Mouse (Mus musculus) cerebellum, adult 2 months (tissue): ENCODE data around the gene Rlim. TPM values are rescaled to one million over a fixed set of nuclear protein-coding genes. Genes with fewer than 3 reads are reported as not detected.

Experiments used
- DNase-seq, 2 experiments: peaks; one replicate each; pipeline ENCODE4 v3.0.0; 2021
- H3K27ac ChIP-seq: fragments of 200-500 bp; 2 replicates; pipeline ENCODE4 v1.5.1; 2012; ENCODE audit warnings: low read length, control low read depth, inconsistent platforms; ENCODE audit not compliant: insufficient read depth
- H3K27me3 ChIP-seq: fragments of 200-500 bp; 2 replicates; pipeline ENCODE4 v1.6.1; 2012; ENCODE audit warnings: inconsistent platforms, mild to moderate bottlenecking, low read length, moderate library complexity; ENCODE audit not compliant: control insufficient read depth, insufficient read depth
- H3K4me1 ChIP-seq: fragments of 200-500 bp; 2 replicates; pipeline ENCODE4 v1.6.1; 2011; ENCODE audit warnings: low read length; ENCODE audit not compliant: control insufficient read depth, insufficient read depth
- H3K4me3 ChIP-seq: fragments of 200-500 bp; replicated peaks from 2 replicates; pipeline ENCODE3; 2011; ENCODE audit warnings: mild to moderate bottlenecking, low read depth, low read length, control low read depth; ENCODE audit not compliant: insufficient read depth
- CTCF ChIP-seq: fragments of 200-500 bp; IDR thresholded peaks from 2 replicates; pipeline ENCODE4 v1.5.1; 2011; ENCODE audit warnings: low read depth, mild to moderate bottlenecking, control low read depth, low read length, moderate library complexity, borderline replicate concordance; ENCODE audit not compliant: insufficient read depth
- POLR2A ChIP-seq: fragments of 200-500 bp; IDR thresholded peaks from 2 replicates; pipeline ENCODE4 v1.6.1; 2011; ENCODE audit warnings: low read length, control low read depth, borderline replicate concordance; ENCODE audit not compliant: insufficient read depth
- WGBS: fragments of 180-500 bp; shearing (Covaris S2); methylation state at CpG from one replicate; pipeline ENCODE4 v1.1.7; 2018; 5-methylcytosine and 5-hydroxymethylcytosine counted together
- polyA plus RNA-seq: library from polyadenylated mRNA; depleted of rRNA; stranded (reverse); fragments of >200 nt; gene quantifications from 2 replicates; pipeline ENCODE4 v1.2.3, GENCODE M21; 2012; rRNA removed

The Rlim gene
- polyA plus RNA-seq, 1 experiment, result 20.7 TPM

- 19% methylated on average over 2 of the region's 2 CpGs for WGBS
- no peak overlapping the region for H3K27ac ChIP-seq
- H3K27me3 ChIP-seq, result no peaks in the 10 kb centered on the region
- H3K4me1 ChIP-seq, result no peaks in the 10 kb centered on the region
- no peak overlapping the region for H3K4me3 ChIP-seq
- no peak for TF ChIP-seq CTCF
- no peak for TF ChIP-seq POLR2A
- DNase-seq, result no peak
These were observed 58.6 kb downstream of the Rlim start for GRCm38 (mm10) chrX:103922436-103922835.

GRCm38 (mm10) chrX:103918954-103919353 lies 62.1 kb downstream of the Rlim start:
- DNase-seq, result no peak
- Histone ChIP-seq H3K4me1 (no peaks in the 10 kb centered on the region), H3K4me3 (no peak overlapping the region), H3K27me3 (no peaks in the 10 kb centered on the region), H3K27ac (no peak overlapping the region)
- 33% methylated on average over 5 of the region's 5 CpGs for whole genome bisulfite sequencing
- no peak for TF ChIP-seq POLR2A
- TF ChIP-seq CTCF, result no peak

- TF ChIP-seq POLR2A (no peak), CTCF (peak; percentile 46; the same call in 1 of the 2 replicates)
- Histone ChIP-seq H3K4me1 (no peaks in the 10 kb centered on the region), H3K27me3 (no peaks in the 10 kb centered on the region), H3K4me3 (no peak overlapping the region), H3K27ac (no peak overlapping the region)
- WGBS, result 4% methylated on average over 3 of the region's 3 CpGs
- DNase-seq, result peak; percentile 11 to 28
These were observed 66.3 kb downstream of the Rlim start for GRCm38 (mm10) chrX:103914790-103915189.

Other genes starting within 250 kb of the Rlim start
- 12.3 and 12.8 TPM in 2 replicates for gene Slc16a2, start 159.3 kb downstream of the Rlim start, polyA plus RNA-seq
- 2.0 and 2.1 TPM in 2 replicates for gene Nexmif, start 219.9 kb upstream of the Rlim start, polyA plus RNA-seq